Mouse (Mus musculus) lung, adult 2 months (tissue): ENCODE measurements around the gene Vsir.

Source experiments
- CTCF ChIP-seq: fragments of 200-500 bp; IDR thresholded peaks from 2 replicates; pipeline ENCODE4 v1.5.1; 2011; ENCODE audit warnings: mild to moderate bottlenecking, low read length, control low read depth; ENCODE audit not compliant: insufficient read depth
- POLR2A ChIP-seq: fragments of 200-500 bp; IDR thresholded peaks from 2 replicates; pipeline ENCODE4 v1.6.1; 2011; ENCODE audit warnings: low read depth, mild to moderate bottlenecking, control low read depth, low read length, borderline replicate concordance; ENCODE audit errors: extremely low read depth

GRCm38 (mm10) chr10:60399449-60399848, 52.8 kb downstream of the Vsir start, which contains the start of gene Gm17455:
- TF ChIP-seq CTCF, result no peak
- no peak for TF ChIP-seq POLR2A
